Mouse (Mus musculus) midbrain, embryonic 13.5 days (tissue): Measurements from ENCODE around the gene Ube2g2. TPM values are rescaled to one million over a fixed set of nuclear protein-coding genes. Genes with fewer than 3 reads are reported as not detected.

ENCODE experiments used
- ATAC-seq: fragments of 200-750 bp; cut with Nextera tagmentation; 2 replicates; pipeline ENCODE4 v1.8.0; 2017; ENCODE audit warnings: mild to moderate bottlenecking, moderate TSS enrichment, moderate library complexity
- H3K27ac ChIP-seq: fragments of 300-500 bp; sonication (generic); 2 replicates; pipeline ENCODE4 v1.5.1; 2015; ENCODE audit warnings: inconsistent platforms, mild to moderate bottlenecking, moderate library complexity
- H3K27me3 ChIP-seq: fragments of 300-500 bp; sonication (generic); 2 replicates; pipeline ENCODE4 v1.6.1; 2015; ENCODE audit warnings: mild to moderate bottlenecking, inconsistent platforms
- H3K36me3 ChIP-seq: fragments of 300-500 bp; sonication (generic); 2 replicates; pipeline ENCODE4 v1.6.1; 2015; ENCODE audit warnings: mild to moderate bottlenecking, inconsistent platforms
- H3K4me1 ChIP-seq: fragments of 300-500 bp; sonication (generic); replicated peaks from 2 replicates; pipeline ENCODE4 v1.6.1; 2015; ENCODE audit warnings: inconsistent platforms
- H3K4me2 ChIP-seq: fragments of 300-500 bp; sonication (generic); replicated peaks from 2 replicates; pipeline ENCODE4 v1.6.1; 2015; ENCODE audit warnings: moderate library complexity, mild to moderate bottlenecking, inconsistent platforms
- H3K4me3 ChIP-seq: fragments of 300-500 bp; sonication (generic); replicated peaks from 2 replicates; pipeline ENCODE4 v1.5.1; 2015; ENCODE audit warnings: mild to moderate bottlenecking, inconsistent platforms
- H3K9ac ChIP-seq: fragments of 300-500 bp; sonication (generic); replicated peaks from 2 replicates; pipeline ENCODE4 v1.6.1; 2015; ENCODE audit warnings: mild to moderate bottlenecking, inconsistent platforms
- H3K9me3 ChIP-seq: fragments of 300-500 bp; sonication (generic); 2 replicates; pipeline ENCODE4 v1.6.1; 2016; ENCODE audit warnings: mild to moderate bottlenecking, inconsistent platforms
- WGBS: fragments of 180-500 bp; shearing (Covaris S2); methylation state at CpG from one replicate; pipeline ENCODE4 v1.1.7; 2015; 5-methylcytosine and 5-hydroxymethylcytosine counted together
- polyA plus RNA-seq: library from polyadenylated mRNA; unstranded; fragments of >200 nt; fragmentation: Nextera tagmentation; extraction: Ambion mirVana; gene quantifications from 2 replicates; pipeline ENCODE4 v1.2.1, GENCODE M21; 2015

The Ube2g2 gene
- polyA plus RNA-seq, 1 experiment from 2014 or later = 95.5 TPM

- Histone ChIP-seq H3K36me3 (peaks cover 21% of the 10 kb centered on the region), H3K27me3 (no peaks in the 10 kb centered on the region), H3K9me3 (no peaks in the 10 kb centered on the region), H3K4me3 (no peak overlapping the region), H3K4me1 (peaks cover 39% of the 10 kb centered on the region), H3K9ac (no peak overlapping the region), H3K27ac (no peak overlapping the region), H3K4me2 (no peak overlapping the region)
- 36% methylated on average over 2 of the region's 2 CpGs for WGBS
- peak; percentile 83 for ATAC-seq
Observed at GRCm38 (mm10) chr10:77627497-77627896, 5.4 kb downstream of the Ube2g2 start.

- 90% methylated on average over 3 of the region's 3 CpGs for WGBS
- Histone ChIP-seq H3K4me3 (no peak overlapping the region), H3K9ac (no peak overlapping the region), H3K4me1 (peaks cover 29% of the 10 kb centered on the region), H3K4me2 (no peak overlapping the region), H3K9me3 (no peaks in the 10 kb centered on the region), H3K27me3 (no peaks in the 10 kb centered on the region), H3K27ac (no peak overlapping the region), H3K36me3 (peaks cover 35% of the 10 kb centered on the region)
- no peak for ATAC-seq
Observed at GRCm38 (mm10) chr10:77629163-77629562, 7.1 kb downstream of the Ube2g2 start.

GRCm38 (mm10) chr10:77629970-77630369 is 7.9 kb downstream of the Ube2g2 start:
- Histone ChIP-seq H3K27ac (no peak overlapping the region), H3K36me3 (peaks cover 36% of the 10 kb centered on the region), H3K9ac (no peak overlapping the region), H3K4me2 (no peak overlapping the region), H3K9me3 (no peaks in the 10 kb centered on the region), H3K4me3 (no peak overlapping the region), H3K4me1 (peaks cover 26% of the 10 kb centered on the region), H3K27me3 (no peaks in the 10 kb centered on the region)
- no peak for ATAC-seq
- WGBS = 89% methylated on average over 1 of the region's 1 CpGs

- ATAC-seq = no peak
- H3K36me3 ChIP-seq = peaks cover 45% of the 10 kb centered on the region
- no peak overlapping the region for H3K4me3 ChIP-seq
- H3K27me3 ChIP-seq = no peaks in the 10 kb centered on the region
- no peak overlapping the region for H3K9ac ChIP-seq
- no peaks in the 10 kb centered on the region for H3K9me3 ChIP-seq
- WGBS = 80% methylated on average over 6 of the region's 6 CpGs
- H3K4me2 ChIP-seq = no peak overlapping the region
- H3K4me1 ChIP-seq = peaks cover 22% of the 10 kb centered on the region
- H3K27ac ChIP-seq = no peak overlapping the region
Observed at GRCm38 (mm10) chr10:77634016-77634415, 11.9 kb downstream of the Ube2g2 start.

GRCm38 (mm10) chr10:77634452-77635231 is 12.6 kb downstream of the Ube2g2 start:
- Histone ChIP-seq H3K9me3 (no peaks in the 10 kb centered on the region), H3K9ac (peak overlapping the region; percentile 28; the same call in 1 of the 2 replicates), H3K27me3 (no peaks in the 10 kb centered on the region), H3K36me3 (peaks cover 46% of the 10 kb centered on the region), H3K4me3 (no peak overlapping the region), H3K4me2 (no peak overlapping the region), H3K4me1 (peaks cover 23% of the 10 kb centered on the region), H3K27ac (no peak overlapping the region)
- 58% methylated on average over 13 of the region's 13 CpGs for WGBS
- no peak for ATAC-seq

GRCm38 (mm10) chr10:77636234-77636922 is 14.3 kb downstream of the Ube2g2 start:
- H3K9me3 ChIP-seq = no peaks in the 10 kb centered on the region
- H3K27me3 ChIP-seq = no peaks in the 10 kb centered on the region
- ATAC-seq = no peak
- H3K27ac ChIP-seq = no peak overlapping the region
- H3K4me2 ChIP-seq = no peak overlapping the region
- no peak overlapping the region for H3K4me3 ChIP-seq
- peaks cover 23% of the 10 kb centered on the region for H3K4me1 ChIP-seq
- no peak overlapping the region for H3K9ac ChIP-seq
- peaks cover 55% of the 10 kb centered on the region for H3K36me3 ChIP-seq
- WGBS = 95% methylated on average over 7 of the region's 7 CpGs

GRCm38 (mm10) chr10:77638956-77639355 is 16.9 kb downstream of the Ube2g2 start:
- Histone ChIP-seq H3K4me3 (no peak overlapping the region), H3K27me3 (no peaks in the 10 kb centered on the region), H3K4me2 (no peak overlapping the region), H3K36me3 (peaks cover 59% of the 10 kb centered on the region), H3K9ac (no peak overlapping the region), H3K9me3 (no peaks in the 10 kb centered on the region), H3K27ac (no peak overlapping the region), H3K4me1 (peaks cover 20% of the 10 kb centered on the region)
- WGBS = 82% methylated on average over 6 of the region's 6 CpGs
- ATAC-seq = no peak

GRCm38 (mm10) chr10:77643160-77643559 is 21.1 kb downstream of the Ube2g2 start:
- no peak for ATAC-seq
- H3K9ac ChIP-seq = no peak overlapping the region
- H3K4me2 ChIP-seq = no peak overlapping the region
- no peak overlapping the region for H3K4me3 ChIP-seq
- peaks cover 72% of the 10 kb centered on the region for H3K36me3 ChIP-seq
- 90% methylated on average over 7 of the region's 7 CpGs for WGBS
- H3K27ac ChIP-seq = no peak overlapping the region
- peaks cover 8% of the 10 kb centered on the region for H3K4me1 ChIP-seq
- no peaks in the 10 kb centered on the region for H3K9me3 ChIP-seq
- no peaks in the 10 kb centered on the region for H3K27me3 ChIP-seq

- H3K9ac ChIP-seq = no peak overlapping the region
- H3K27me3 ChIP-seq = no peaks in the 10 kb centered on the region
- no peak overlapping the region for H3K27ac ChIP-seq
- H3K4me1 ChIP-seq = no peaks in the 10 kb centered on the region
- peaks cover 66% of the 10 kb centered on the region for H3K36me3 ChIP-seq
- no peak for ATAC-seq
- H3K9me3 ChIP-seq = no peaks in the 10 kb centered on the region
- no peak overlapping the region for H3K4me3 ChIP-seq
- no peak overlapping the region for H3K4me2 ChIP-seq
- WGBS = 91% methylated on average over 5 of the region's 5 CpGs
Observed at GRCm38 (mm10) chr10:77645571-77645970, 23.5 kb downstream of the Ube2g2 start.

- Histone ChIP-seq H3K36me3 (peaks cover 47% of the 10 kb centered on the region), H3K27ac (no peak overlapping the region), H3K4me3 (no peak overlapping the region), H3K9ac (no peak overlapping the region), H3K4me1 (no peaks in the 10 kb centered on the region), H3K4me2 (no peak overlapping the region), H3K27me3 (no peaks in the 10 kb centered on the region), H3K9me3 (no peaks in the 10 kb centered on the region)
- ATAC-seq = no peak
- 92% methylated on average over 1 of the region's 1 CpGs for WGBS
Observed at GRCm38 (mm10) chr10:77647461-77647860, 25.4 kb downstream of the Ube2g2 start.

- Histone ChIP-seq H3K9ac (no peak overlapping the region), H3K27ac (no peak overlapping the region), H3K27me3 (no peaks in the 10 kb centered on the region), H3K36me3 (peaks cover 43% of the 10 kb centered on the region), H3K4me2 (no peak overlapping the region), H3K9me3 (no peaks in the 10 kb centered on the region), H3K4me1 (no peaks in the 10 kb centered on the region), H3K4me3 (no peak overlapping the region)
- no peak for ATAC-seq
- 91% methylated on average over 8 of the region's 8 CpGs for WGBS
Observed at GRCm38 (mm10) chr10:77647901-77648300, 25.8 kb downstream of the Ube2g2 start.

- Histone ChIP-seq H3K36me3 (peaks cover 2% of the 10 kb centered on the region; the same call in 1 of the 2 replicates), H3K27me3 (no peaks in the 10 kb centered on the region), H3K4me2 (no peak overlapping the region), H3K4me1 (no peaks in the 10 kb centered on the region), H3K4me3 (no peak overlapping the region), H3K27ac (no peak overlapping the region), H3K9me3 (no peaks in the 10 kb centered on the region), H3K9ac (no peak overlapping the region)
- ATAC-seq = no peak
- WGBS = 89% methylated on average over 9 of the region's 9 CpGs
Observed at GRCm38 (mm10) chr10:77652046-77652445, 30.0 kb downstream of the Ube2g2 start.
